Mouse (Mus musculus) hindbrain, embryonic 11.5 days (tissue): ENCODE results near the gene Rap1gap2. TPM values are rescaled to one million over a fixed set of nuclear protein-coding genes. Genes with fewer than 3 reads are reported as not detected.

ENCODE experiments used
- ATAC-seq: fragments of 200-750 bp; cut with Nextera tagmentation; 2 replicates; pipeline ENCODE4 v1.8.0; 2017; ENCODE audit warnings: mild to moderate bottlenecking, moderate TSS enrichment, moderate library complexity; ENCODE audit not compliant: low FRiP score
- DNase-seq: peaks from one replicate; pipeline ENCODE4 v3.0.0-alpha.2; 2015; ENCODE audit warnings: low spot score
- H3K27ac ChIP-seq: fragments of 300-500 bp; sonication (generic); 2 replicates; pipeline ENCODE4 v1.5.1; 2014; ENCODE audit warnings: mild to moderate bottlenecking, low read depth, low read length
- H3K27me3 ChIP-seq: fragments of 300-500 bp; sonication (generic); 2 replicates; pipeline ENCODE4 v1.6.1; 2014; ENCODE audit warnings: mild to moderate bottlenecking, low read length, moderate library complexity, mixed read lengths; ENCODE audit not compliant: control insufficient read depth, insufficient read depth
- H3K36me3 ChIP-seq: fragments of 300-500 bp; sonication (generic); 2 replicates; pipeline ENCODE4 v1.6.1; 2014; ENCODE audit warnings: mild to moderate bottlenecking, low read length, moderate library complexity, mixed read lengths; ENCODE audit not compliant: control insufficient read depth, insufficient read depth
- H3K4me1 ChIP-seq: fragments of 300-500 bp; sonication (generic); replicated peaks from 2 replicates; pipeline ENCODE4 v1.6.1; 2014; ENCODE audit warnings: low read length, mixed read lengths; ENCODE audit not compliant: control insufficient read depth, insufficient read depth
- H3K4me2 ChIP-seq: fragments of 300-500 bp; sonication (generic); replicated peaks from 2 replicates; pipeline ENCODE4 v1.6.1; 2014; ENCODE audit warnings: mild to moderate bottlenecking, low read depth, low read length
- H3K4me3 ChIP-seq: fragments of 300-500 bp; sonication (generic); 2 replicates; pipeline ENCODE4 v1.5.1; 2014; ENCODE audit warnings: low read depth, low read length
- H3K9ac ChIP-seq: fragments of 300-500 bp; sonication (generic); 2 replicates; pipeline ENCODE4 v1.6.1; 2014; ENCODE audit warnings: low read depth, low read length
- H3K9me3 ChIP-seq: fragments of 300-500 bp; sonication (generic); 2 replicates; pipeline ENCODE4 v1.6.1; 2016; ENCODE audit warnings: low read length; ENCODE audit not compliant: control insufficient read depth
- WGBS: fragments of 180-500 bp; shearing (Covaris S2); extraction: QIAGEN DNeasy Blood & Tissue Kit; methylation state at CpG from one replicate; pipeline ENCODE4 v1.1.7; 2014; 5-methylcytosine and 5-hydroxymethylcytosine counted together
- polyA plus RNA-seq: library from polyadenylated mRNA; unstranded; fragments of >200 nt; fragmentation: Nextera tagmentation; extraction: Ambion mirVana; gene quantifications from 2 replicates; pipeline ENCODE4 v1.2.1, GENCODE M21; 2014

Gene Rap1gap2
- 2.7 and 3.1 TPM in 2 replicates for polyA plus RNA-seq

DNA sequence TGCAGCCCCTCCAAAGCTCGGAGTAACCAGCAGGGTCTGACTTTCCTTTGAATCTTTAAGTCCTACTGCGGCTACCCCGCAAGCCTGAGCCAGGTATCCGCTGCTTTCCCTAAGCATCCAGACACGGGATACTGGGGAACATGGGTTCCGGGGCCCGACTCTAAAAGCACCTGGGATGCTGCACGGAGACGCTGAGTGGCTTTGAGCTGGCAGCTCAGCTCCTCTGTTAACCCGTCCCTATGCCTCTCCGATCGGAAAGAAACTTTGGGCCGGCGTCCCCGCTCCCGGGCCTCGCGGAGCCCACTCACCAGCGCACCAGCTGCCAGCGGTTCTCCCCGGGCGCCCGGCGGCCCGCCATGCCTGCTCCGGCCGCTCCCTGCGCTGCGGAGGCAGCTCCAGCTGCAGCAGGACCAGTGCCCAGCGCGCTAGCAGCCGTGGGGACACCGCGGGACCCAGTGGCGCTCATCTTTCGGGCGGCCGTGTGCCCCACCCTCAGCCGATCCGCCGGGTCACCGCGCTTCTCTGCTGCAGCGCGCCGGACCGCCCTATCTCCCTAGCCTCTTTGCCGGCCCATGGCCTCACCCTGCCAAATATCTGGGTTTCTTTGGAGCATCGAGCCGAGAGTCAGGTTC is at the start of gene Rap1gap2:
TSS of gene Rap1gap2 (minus strand) at position 371 of the 632 bp plus-strand sequence.
- Histone ChIP-seq H3K36me3 (no peaks in the 10 kb centered on the region), H3K4me3 (peak within 1 kb of the TSS; percentile 32), H3K9me3 (no peaks in the 10 kb centered on the region), H3K27ac (no peak within 1 kb of the TSS), H3K27me3 (peaks cover 23% of the 10 kb centered on the region), H3K9ac (peak within 1 kb of the TSS; percentile 38), H3K4me2 (peak within 1 kb of the TSS; percentile 82), H3K4me1 (no peaks in the 10 kb centered on the region; the same call in 1 of the 2 replicates)
- ATAC-seq, result peak; percentile 40; the same call in 1 of the 2 replicates
- 1% methylated on average over 50 of the region's 50 CpGs for WGBS
- peak; percentile 47 for DNase-seq

DNA sequence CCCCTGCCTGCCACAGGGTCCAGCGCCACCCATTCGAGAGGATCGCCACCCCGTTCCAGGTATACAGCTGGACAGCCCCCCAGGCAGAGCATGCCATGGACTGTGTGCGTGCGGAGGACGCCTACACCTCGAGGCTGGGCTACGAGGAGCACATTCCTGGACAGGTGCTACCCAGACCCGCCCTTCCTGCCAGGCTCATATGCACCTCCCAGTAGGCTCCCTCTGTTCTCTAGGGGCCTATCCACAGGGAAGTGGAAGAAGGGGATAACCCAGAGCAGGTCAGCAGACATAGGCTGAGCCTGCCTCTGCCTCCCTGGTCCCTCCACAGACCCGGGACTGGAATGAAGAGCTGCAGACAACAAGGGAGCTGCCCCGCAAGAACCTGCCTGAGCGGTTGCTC is 49.6 kb upstream of the Rap1gap2 start:
- H3K27me3 ChIP-seq, result no peaks in the 10 kb centered on the region
- no peaks in the 10 kb centered on the region for H3K4me1 ChIP-seq
- H3K9ac ChIP-seq, result no peak overlapping the region
- H3K4me2 ChIP-seq, result no peak overlapping the region
- no peaks in the 10 kb centered on the region for H3K9me3 ChIP-seq
- ATAC-seq (no peak), DNase-seq (no peak)
- WGBS, result 97% methylated on average over 13 of the region's 13 CpGs
- H3K36me3 ChIP-seq, result peaks cover 30% of the 10 kb centered on the region
- H3K4me3 ChIP-seq, result no peak overlapping the region
- H3K27ac ChIP-seq, result no peak overlapping the region

DNA sequence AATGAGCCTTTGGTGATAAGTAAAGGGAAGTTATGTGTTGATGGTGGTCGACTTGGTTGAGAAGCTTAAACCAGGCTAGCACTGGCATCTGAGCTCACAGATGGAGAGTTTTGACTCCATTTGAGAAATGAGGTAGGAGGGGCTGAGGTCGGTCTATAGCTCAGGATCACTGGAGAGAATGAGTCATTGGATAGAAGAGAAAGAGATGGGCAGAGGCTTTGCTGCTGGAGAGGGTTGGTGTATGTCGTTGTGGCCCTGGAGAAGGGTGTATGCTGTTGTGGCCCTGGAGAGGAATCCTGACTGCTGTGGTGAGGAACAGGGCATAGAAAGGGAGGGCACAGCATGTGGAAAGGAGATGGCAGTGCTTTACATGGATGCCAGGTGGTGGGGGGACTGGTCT is 45.2 kb upstream of the Rap1gap2 start:
- no peak overlapping the region for H3K27ac ChIP-seq
- peaks cover 6% of the 10 kb centered on the region; the same call in 1 of the 2 replicates for H3K4me1 ChIP-seq
- H3K9ac ChIP-seq, result no peak overlapping the region
- H3K9me3 ChIP-seq, result no peaks in the 10 kb centered on the region
- no peak overlapping the region for H3K4me2 ChIP-seq
- DNase-seq (no peak), ATAC-seq (no peak)
- no peak overlapping the region for H3K4me3 ChIP-seq
- WGBS, result 87% methylated on average over 3 of the region's 3 CpGs
- no peaks in the 10 kb centered on the region for H3K27me3 ChIP-seq
- H3K36me3 ChIP-seq, result peaks cover 16% of the 10 kb centered on the region

DNA sequence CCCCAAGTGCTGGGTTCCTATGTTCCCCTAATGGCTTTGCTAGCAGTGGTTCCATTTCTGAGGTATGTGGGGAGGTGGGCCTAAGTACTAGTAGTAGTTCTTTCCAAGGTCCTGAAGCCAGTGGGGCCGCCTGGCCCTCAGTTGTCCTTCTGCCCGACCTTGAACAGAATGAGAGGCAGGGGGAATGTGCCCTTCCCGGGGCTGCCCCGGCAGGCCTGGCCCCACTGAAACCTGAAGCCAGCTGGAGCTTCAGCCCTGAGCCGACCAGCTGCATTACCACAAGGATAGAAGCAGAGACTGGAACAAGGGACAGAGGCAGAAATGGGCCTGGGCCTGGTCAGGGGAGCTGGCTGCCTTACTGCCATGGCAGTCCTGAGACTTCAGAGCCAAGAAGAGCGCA is 42.7 kb upstream of the Rap1gap2 start:
- H3K27ac ChIP-seq, result no peak overlapping the region

DNA sequence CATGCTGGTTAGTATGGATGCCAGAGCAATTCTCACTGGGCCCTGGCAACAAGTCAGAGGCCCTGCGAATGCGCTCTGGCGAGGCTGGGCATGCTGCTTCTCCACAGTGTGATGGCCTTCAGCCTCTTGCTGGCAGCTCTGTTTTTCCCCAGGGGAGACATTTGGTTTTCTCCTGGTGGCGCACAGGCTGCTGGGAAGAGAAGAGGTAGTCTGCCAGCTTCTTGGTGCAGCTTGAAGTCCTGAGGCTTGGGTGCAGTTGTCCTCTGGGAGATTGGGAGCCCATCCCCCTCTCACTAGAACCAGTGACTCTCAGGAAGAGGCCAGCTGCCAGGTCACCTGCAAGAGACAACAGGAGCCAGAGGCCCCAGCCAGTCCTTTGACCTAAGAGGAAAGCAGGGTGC is 42.1 kb upstream of the Rap1gap2 start:
- Histone ChIP-seq H3K4me2 (no peak overlapping the region), H3K27me3 (no peaks in the 10 kb centered on the region), H3K4me1 (peaks cover 13% of the 10 kb centered on the region; the same call in 1 of the 2 replicates), H3K9me3 (no peaks in the 10 kb centered on the region), H3K36me3 (no peaks in the 10 kb centered on the region), H3K4me3 (no peak overlapping the region), H3K9ac (no peak overlapping the region), H3K27ac (no peak overlapping the region)
- DNase-seq (no peak), ATAC-seq (no peak)
- WGBS, result 67% methylated on average over 4 of the region's 4 CpGs

More for the DNA sequence above, 42.7 kb upstream of the Rap1gap2 start:
- H3K27me3 ChIP-seq, result no peaks in the 10 kb centered on the region
- no peak overlapping the region for H3K9ac ChIP-seq
- H3K4me1 ChIP-seq, result peaks cover 13% of the 10 kb centered on the region; the same call in 1 of the 2 replicates
- ATAC-seq (no peak), DNase-seq (no peak)
- no peak overlapping the region for H3K4me3 ChIP-seq
- WGBS, result 51% methylated on average over 6 of the region's 6 CpGs
- peaks cover 2% of the 10 kb centered on the region; the same call in 1 of the 2 replicates for H3K36me3 ChIP-seq
- H3K4me2 ChIP-seq, result no peak overlapping the region
- no peaks in the 10 kb centered on the region for H3K9me3 ChIP-seq

DNA sequence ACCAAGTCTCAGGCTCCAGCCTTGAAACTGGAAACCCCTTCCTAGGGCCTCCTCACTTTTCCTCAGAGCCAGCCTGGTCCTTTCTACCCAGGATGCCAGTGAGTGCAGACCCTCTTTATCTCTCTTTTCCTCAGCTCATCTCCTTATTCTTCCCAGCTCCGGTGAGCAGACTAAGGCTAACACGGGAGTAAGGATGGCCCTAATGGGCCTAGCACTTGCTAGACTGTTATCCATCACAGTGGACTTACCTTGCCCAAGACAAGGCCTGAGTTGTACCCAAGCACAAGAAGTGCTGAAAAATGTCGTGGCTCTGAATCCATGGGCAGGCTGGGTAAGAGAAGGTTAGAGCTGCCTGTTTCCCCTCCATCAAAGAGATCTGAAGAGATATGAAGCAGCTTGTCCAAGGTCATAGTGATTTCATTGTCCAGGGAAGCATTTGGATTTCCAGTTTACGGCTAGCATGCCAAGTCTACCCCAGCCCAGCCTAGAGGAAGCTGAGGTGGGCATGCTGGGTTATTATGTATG is 39.9 kb upstream of the Rap1gap2 start:
- peak overlapping the region; percentile 94 for H3K4me2 ChIP-seq
- 71% methylated on average over 4 of the region's 4 CpGs for WGBS
- no peaks in the 10 kb centered on the region for H3K9me3 ChIP-seq
- H3K27me3 ChIP-seq, result no peaks in the 10 kb centered on the region
- H3K4me1 ChIP-seq, result peaks cover 13% of the 10 kb centered on the region; the same call in 1 of the 2 replicates
- DNase-seq, result no peak
- H3K36me3 ChIP-seq, result no peaks in the 10 kb centered on the region
- H3K4me3 ChIP-seq, result peak overlapping the region; percentile 95
- no peak for ATAC-seq
- no peak overlapping the region for H3K27ac ChIP-seq
- no peak overlapping the region for H3K9ac ChIP-seq

DNA sequence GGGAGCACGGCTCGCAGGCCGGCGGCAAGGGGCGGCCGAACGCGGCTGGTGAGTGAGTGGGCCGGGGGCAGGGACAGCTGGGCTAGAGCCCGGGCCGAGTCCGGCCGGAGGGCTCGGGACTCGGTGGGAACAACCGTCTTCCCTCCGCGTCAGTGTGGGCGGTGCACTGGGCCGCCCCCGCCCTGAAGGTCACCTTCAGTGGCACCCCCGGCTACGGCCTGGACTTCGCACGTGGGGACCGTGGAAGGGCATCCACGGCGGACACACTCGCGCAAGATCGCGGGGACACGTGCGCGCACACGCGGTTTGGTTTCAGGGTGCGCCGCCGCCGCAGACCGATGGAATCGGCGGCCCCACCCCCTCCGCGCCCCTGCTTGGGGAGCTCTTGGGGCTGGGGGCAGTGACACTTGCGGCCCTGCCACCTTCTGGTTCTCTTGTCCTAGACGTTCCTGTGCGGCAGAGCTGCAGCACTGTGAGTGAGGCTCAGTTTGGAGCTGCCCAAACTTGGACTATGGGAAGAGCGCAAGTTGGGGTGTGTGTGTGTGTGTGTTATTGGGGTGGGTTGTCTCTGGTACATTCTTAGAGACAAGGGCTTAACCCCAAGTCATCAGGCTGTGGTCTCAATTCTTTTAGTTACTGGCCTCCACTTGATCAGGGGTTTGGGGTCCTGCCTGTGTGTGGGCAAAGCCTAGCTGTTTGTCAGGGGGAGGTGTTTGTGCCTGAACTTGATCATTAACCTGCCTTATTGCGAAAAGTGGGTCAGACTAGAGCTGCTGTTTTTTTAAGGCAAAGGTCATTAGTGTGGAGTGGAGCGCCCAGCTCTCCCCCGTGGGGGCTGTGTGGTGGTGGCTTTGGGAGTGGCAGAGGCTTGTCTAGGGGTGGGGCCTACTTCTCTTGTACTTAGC is 39.2 kb upstream of the Rap1gap2 start:
- Histone ChIP-seq H3K4me2 (peak overlapping the region; percentile 94), H3K9ac (peak overlapping the region; percentile 84)
- peak; percentile 42 for DNase-seq

DNA sequence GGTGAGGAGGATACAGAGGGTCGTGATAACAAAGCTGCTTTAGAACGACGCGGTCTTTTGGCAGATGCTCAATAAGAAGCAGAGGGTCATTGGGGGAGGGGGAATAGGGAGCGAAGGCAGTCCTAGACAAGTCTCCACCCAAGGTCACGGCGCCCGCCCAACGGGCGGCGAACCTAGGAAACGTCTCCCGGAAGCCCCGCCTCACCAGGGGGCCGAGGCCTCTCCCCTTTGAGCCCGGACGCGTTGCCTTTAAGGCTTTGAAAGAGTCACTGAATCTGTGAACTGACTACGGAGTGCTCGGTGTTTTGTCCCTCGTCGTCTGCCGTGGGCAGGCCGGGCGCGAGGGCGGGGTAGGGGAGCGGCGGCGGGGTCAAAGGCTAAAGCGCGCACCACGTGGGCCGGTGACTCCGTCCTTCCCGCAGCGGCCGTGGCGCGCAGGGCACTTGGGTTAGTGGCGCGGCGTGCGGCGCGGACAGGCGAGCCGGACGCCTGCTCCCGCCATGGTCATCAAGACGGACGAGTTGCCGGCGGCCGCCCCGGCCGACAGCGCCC is 38.5 kb upstream of the Rap1gap2 start, which contains the start of gene Cluh:
TSS of gene Cluh (plus strand) at position 401 of the 552 bp plus-strand sequence.
- no peaks in the 10 kb centered on the region for H3K27me3 ChIP-seq
- H3K36me3 ChIP-seq, result no peaks in the 10 kb centered on the region
- WGBS, result under 1% methylated on average over 56 of the region's 58 CpGs
- H3K4me3 ChIP-seq, result peak within 1 kb of the TSS; percentile 95
- peak within 1 kb of the TSS; percentile 76 for H3K27ac ChIP-seq
- peak within 1 kb of the TSS; percentile 94 for H3K4me2 ChIP-seq
- H3K4me1 ChIP-seq, result peaks cover 13% of the 10 kb centered on the region; the same call in 1 of the 2 replicates
- no peaks in the 10 kb centered on the region for H3K9me3 ChIP-seq
- H3K9ac ChIP-seq, result peak within 1 kb of the TSS; percentile 84
- ATAC-seq, result peak; percentile 92
- DNase-seq, result peak; percentile 92

More for the DNA sequence above, 39.2 kb upstream of the Rap1gap2 start:
- Histone ChIP-seq H3K4me3 (peak overlapping the region; percentile 95), H3K36me3 (no peaks in the 10 kb centered on the region), H3K27me3 (no peaks in the 10 kb centered on the region), H3K27ac (peak overlapping the region; percentile 76), H3K9me3 (no peaks in the 10 kb centered on the region), H3K4me1 (peaks cover 13% of the 10 kb centered on the region; the same call in 1 of the 2 replicates)
- 2% methylated on average over 50 of the region's 53 CpGs for WGBS
- peak; percentile 77 for ATAC-seq
